Mouse (Mus musculus) olfactory bulb, adult 2 months (tissue): ENCODE data around the gene Fdx1l.

Experiments used
- CTCF ChIP-seq: fragments of 200-500 bp; IDR thresholded peaks from 2 replicates; pipeline ENCODE4 v1.5.1; 2012; ENCODE audit warnings: low read depth, mild to moderate bottlenecking, low read length, moderate library complexity; ENCODE audit not compliant: insufficient read depth
- POLR2A ChIP-seq: fragments of 200-500 bp; IDR thresholded peaks from 2 replicates; pipeline ENCODE4 v1.6.1; 2012; ENCODE audit warnings: mild to moderate bottlenecking, low read depth, low read length, moderate library complexity; ENCODE audit not compliant: insufficient read depth

DNA sequence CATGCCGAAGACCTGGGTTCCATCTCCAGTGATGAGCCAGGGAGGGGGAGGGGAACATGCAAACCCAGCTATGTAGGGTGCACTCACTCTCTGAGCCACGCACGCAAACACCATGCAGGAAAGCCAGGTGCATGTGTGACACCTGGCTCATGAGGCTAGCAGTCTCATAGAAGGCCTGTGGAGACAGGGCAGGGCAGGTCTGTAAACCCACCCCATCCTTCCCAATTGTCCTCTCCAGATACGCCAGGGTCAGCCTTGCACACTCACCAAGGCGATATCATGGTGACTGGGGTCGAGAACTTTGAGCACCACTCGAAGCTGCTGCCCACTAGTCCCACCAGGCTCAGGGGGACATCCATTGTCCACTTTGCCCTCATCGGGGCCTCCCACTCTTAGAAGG is 41.7 kb upstream of the Fdx1l start:
- TF ChIP-seq CTCF (no peak), POLR2A (no peak)
